Comparison of ENCODE assay signal across 15 mouse cellular contexts in genomic region chr3:90606185-90606584, GRCm38 (mm10). TPM values are rescaled to one million over a fixed set of nuclear protein-coding genes. Genes with fewer than 3 reads are reported as not detected.
DNase-seq lines count a peak whose midpoint lies in the region; ATAC-seq and TF ChIP-seq lines count a peak whose summit lies in the region.
"Had no signal": no experiment of that assay in that cellular context is flagged by ENCODE, and none has a peak within 500 bp of the region (broad histone marks: within the 10 kb centered on the region; RNA-seq: fewer than 3 reads in every experiment).

No protein-coding gene starts in this region.

- H3K9ac ChIP-seq in intestine, embryonic 14.5 days (ENCODE audit: low read length): no peak overlapping the region
- H3K9ac ChIP-seq in intestine, postnatal 0 days (ENCODE audit: low read depth, low read length): no peak overlapping the region
- no peak overlapping the region for H3K9ac ChIP-seq in intestine, embryonic 15.5 days
- H3K9ac ChIP-seq: hindbrain, embryonic 12.5 days; neural tube, embryonic 12.5 days had no signal

- ATAC-seq in intestine, embryonic 14.5 days (replicated peaks; ENCODE audit: low FRiP score, low TSS enrichment, low read depth): no peak
- no peak for ATAC-seq in intestine, postnatal 0 days
- no peak for ATAC-seq in intestine, embryonic 15.5 days
- ATAC-seq in megakaryocyte progenitor cell, adult 5-6 weeks (replicated peaks; ENCODE audit: poor library complexity): no peak
- ATAC-seq: activated CD4-positive, CD25-positive, alpha-beta regulatory T cell, adult 4 months had no signal

- 55% methylated on average over 6 of the region's 6 CpGs for WGBS in intestine, embryonic 14.5 days
- WGBS in intestine, postnatal 0 days: 77% methylated on average over 6 of the region's 6 CpGs
- WGBS in intestine, embryonic 15.5 days: 56% methylated on average over 6 of the region's 6 CpGs

- peaks cover 23% of the 10 kb centered on the region for H3K4me1 ChIP-seq in intestine, embryonic 14.5 days (replicated peaks; ENCODE audit: control insufficient read depth, insufficient read depth, low read length)
- H3K4me1 ChIP-seq in intestine, postnatal 0 days (replicated peaks; ENCODE audit: control insufficient read depth, insufficient read depth, low read length): no peaks in the 10 kb centered on the region
- peaks cover 18% of the 10 kb centered on the region for H3K4me1 ChIP-seq in intestine, embryonic 15.5 days (replicated peaks)

- H3K27me3 ChIP-seq in intestine, embryonic 14.5 days (replicated peaks; ENCODE audit: control insufficient read depth, insufficient read depth, low read length): no peaks in the 10 kb centered on the region
- no peaks in the 10 kb centered on the region for H3K27me3 ChIP-seq in intestine, postnatal 0 days (replicated peaks; ENCODE audit: control insufficient read depth, insufficient read depth, low read length)
- H3K27me3 ChIP-seq in intestine, embryonic 15.5 days (replicated peaks): no peaks in the 10 kb centered on the region
- H3K27me3 ChIP-seq: hindbrain, embryonic 12.5 days; neural tube, embryonic 12.5 days had no signal

- peak overlapping the region; percentile 39 for H3K27ac ChIP-seq in intestine, embryonic 14.5 days (ENCODE audit: low read depth)
- no peak overlapping the region for H3K27ac ChIP-seq in intestine, postnatal 0 days (ENCODE audit: low read depth, low read length)
- peak overlapping the region; percentile 45; the same call in 1 of the 2 replicates for H3K27ac ChIP-seq in intestine, embryonic 15.5 days
- H3K27ac ChIP-seq: hindbrain, embryonic 12.5 days; neural tube, embryonic 12.5 days had no signal

- no peak overlapping the region for H3K4me2 ChIP-seq in intestine, embryonic 14.5 days (ENCODE audit: low read length)
- no peak overlapping the region for H3K4me2 ChIP-seq in intestine, postnatal 0 days (replicated peaks; ENCODE audit: low read depth)
- no peak overlapping the region for H3K4me2 ChIP-seq in intestine, embryonic 15.5 days (replicated peaks)
- H3K4me2 ChIP-seq: hindbrain, embryonic 12.5 days; neural tube, embryonic 12.5 days had no signal

- H3K36me3 ChIP-seq in intestine, embryonic 14.5 days (ENCODE audit: control insufficient read depth, insufficient read depth, low read length): no peaks in the 10 kb centered on the region
- no peaks in the 10 kb centered on the region for H3K36me3 ChIP-seq in intestine, postnatal 0 days (ENCODE audit: control insufficient read depth, insufficient read depth)
- no peaks in the 10 kb centered on the region for H3K36me3 ChIP-seq in intestine, embryonic 15.5 days
- H3K36me3 ChIP-seq: hindbrain, embryonic 12.5 days; neural tube, embryonic 12.5 days had no signal

- DNase-seq in intestine, embryonic 14.5 days (ENCODE audit: low spot score): no peak
- DNase-seq in 3134 (ENCODE audit: extremely low read depth, insufficient read length, low spot score) (peak; percentile 56), adipocyte (ENCODE audit: low spot score) (peak; percentile 63)
- DNase-seq in layer of hippocampus, postnatal 14 days (ENCODE audit: low spot score in 2 of 2): no peak
- DNase-seq in right cerebral cortex, postnatal 25 days: no peak
- DNase-seq: thymus, postnatal 4 days had no signal

- H3K9me3 ChIP-seq in intestine, embryonic 14.5 days (ENCODE audit: control insufficient read depth, low read length): no peaks in the 10 kb centered on the region
- no peaks in the 10 kb centered on the region for H3K9me3 ChIP-seq in intestine, postnatal 0 days (ENCODE audit: control insufficient read depth)
- H3K9me3 ChIP-seq in intestine, embryonic 15.5 days: no peaks in the 10 kb centered on the region
- H3K9me3 ChIP-seq: hindbrain, embryonic 12.5 days; neural tube, embryonic 12.5 days had no signal

- H3K4me3 ChIP-seq in intestine, embryonic 14.5 days (ENCODE audit: low read depth, low read length): no peak overlapping the region
- no peak overlapping the region for H3K4me3 ChIP-seq in intestine, postnatal 0 days (ENCODE audit: low read depth, low read length)
- H3K4me3 ChIP-seq in intestine, embryonic 15.5 days (replicated peaks): no peak overlapping the region
- H3K4me3 ChIP-seq: hindbrain, embryonic 12.5 days; neural tube, embryonic 12.5 days had no signal

- no peak for TF ChIP-seq CTCF in intestine, postnatal 0 days (IDR thresholded peaks at IDR 0.05; ENCODE audit: low read depth)

RNA-seq across cellular contexts. Expression of gene S100a5, which starts 2.1 kb away (rescaled TPM):
- polyA plus RNA-seq in intestine, embryonic 14.5 days (2014; fragmentation: Nextera tagmentation; extraction: Ambion mirVana): 5.1 and 8.6 TPM in 2 replicates
- polyA plus RNA-seq in intestine, postnatal 0 days (2015; fragmentation: Nextera tagmentation; extraction: Ambion mirVana): 4.1 and 5.6 TPM in 2 replicates
- polyA plus RNA-seq in intestine, embryonic 15.5 days (2015; fragmentation: Nextera tagmentation; extraction: Ambion mirVana): 15.0 and 15.7 TPM in 2 replicates
- not detected in 2 replicates for total RNA-seq in megakaryocyte progenitor cell, adult 5-6 weeks (2015)
- total RNA-seq in megakaryocyte progenitor cell, adult 5-6 weeks (2017): not detected in 2 replicates
- total RNA-seq in layer of hippocampus, postnatal 14 days (2021): not detected
- polyA plus RNA-seq: activated CD4-positive, CD25-positive, alpha-beta regulatory T cell, adult 4 months; hindbrain, embryonic 12.5 days; macrophage; neural tube, embryonic 12.5 days; small intestine, adult 2 months had no signal

RNA-seq across cellular contexts. Expression of gene S100a4, which starts 2.6 kb away (rescaled TPM):
- polyA plus RNA-seq in intestine, embryonic 14.5 days (2014; fragmentation: Nextera tagmentation; extraction: Ambion mirVana): 4.1 and 5.3 TPM in 2 replicates
- polyA plus RNA-seq in intestine, postnatal 0 days (2015; fragmentation: Nextera tagmentation; extraction: Ambion mirVana): 8.6 and 8.7 TPM in 2 replicates
- polyA plus RNA-seq in intestine, embryonic 15.5 days (2015; fragmentation: Nextera tagmentation; extraction: Ambion mirVana): 4.4 and 8.2 TPM in 2 replicates
- 31.5 and 39.6 TPM in 2 replicates for total RNA-seq in megakaryocyte progenitor cell, adult 5-6 weeks (2015)
- 19.4 and 53.6 TPM in 2 replicates for total RNA-seq in megakaryocyte progenitor cell, adult 5-6 weeks (2017)
- total RNA-seq in layer of hippocampus, postnatal 14 days (2021): 1 to 10 TPM; 7.3 to 9.1 TPM

RNA-seq across cellular contexts. Expression of gene Gm42674, which starts 4.5 kb away (rescaled TPM):
- polyA plus RNA-seq in intestine, embryonic 14.5 days (2014; fragmentation: Nextera tagmentation; extraction: Ambion mirVana): not detected in 2 replicates
- not detected in 2 replicates for polyA plus RNA-seq in intestine, postnatal 0 days (2015; fragmentation: Nextera tagmentation; extraction: Ambion mirVana)
- not detected in 2 replicates for polyA plus RNA-seq in intestine, embryonic 15.5 days (2015; fragmentation: Nextera tagmentation; extraction: Ambion mirVana)
- not detected in 2 replicates for total RNA-seq in megakaryocyte progenitor cell, adult 5-6 weeks (2015)
- total RNA-seq in megakaryocyte progenitor cell, adult 5-6 weeks (2017): not detected in 2 replicates
- total RNA-seq in layer of hippocampus, postnatal 14 days (2021): not detected
- total RNA-seq: left cerebral cortex, adult 8-10 months had no signal
- polyA plus RNA-seq: activated CD4-positive, CD25-positive, alpha-beta regulatory T cell, adult 4 months; hindbrain, embryonic 12.5 days; macrophage; neural tube, embryonic 12.5 days; small intestine, adult 2 months had no signal

RNA-seq across cellular contexts. Expression of gene S100a6, which starts 6.5 kb away (rescaled TPM):
- 359 and 401 TPM in 2 replicates for polyA plus RNA-seq in intestine, embryonic 14.5 days (2014; fragmentation: Nextera tagmentation; extraction: Ambion mirVana)
- 374 and 424 TPM in 2 replicates for polyA plus RNA-seq in intestine, postnatal 0 days (2015; fragmentation: Nextera tagmentation; extraction: Ambion mirVana)
- 412 and 430 TPM in 2 replicates for polyA plus RNA-seq in intestine, embryonic 15.5 days (2015; fragmentation: Nextera tagmentation; extraction: Ambion mirVana)
- total RNA-seq in megakaryocyte progenitor cell, adult 5-6 weeks (2015): 31.2 and 57.3 TPM in 2 replicates
- 10.7 and 21.3 TPM in 2 replicates for total RNA-seq in megakaryocyte progenitor cell, adult 5-6 weeks (2017)
- total RNA-seq in layer of hippocampus, postnatal 14 days (2021): 10 to 100 TPM; 26.3 to 30.1 TPM

RNA-seq across cellular contexts. Expression of gene S100a2, which starts 16.1 kb away (rescaled TPM):
- not detected in 2 replicates for polyA plus RNA-seq in intestine, embryonic 14.5 days (2014; fragmentation: Nextera tagmentation; extraction: Ambion mirVana)
- not detected in 2 replicates for polyA plus RNA-seq in intestine, postnatal 0 days (2015; fragmentation: Nextera tagmentation; extraction: Ambion mirVana)
- polyA plus RNA-seq in intestine, embryonic 15.5 days (2015; fragmentation: Nextera tagmentation; extraction: Ambion mirVana): not detected in 2 replicates
- not detected in 2 replicates for total RNA-seq in megakaryocyte progenitor cell, adult 5-6 weeks (2015)
- total RNA-seq in megakaryocyte progenitor cell, adult 5-6 weeks (2017): not detected in 2 replicates
- not detected for total RNA-seq in layer of hippocampus, postnatal 14 days (2021)
- total RNA-seq: left cerebral cortex, adult 8-10 months had no signal
- polyA plus RNA-seq: activated CD4-positive, CD25-positive, alpha-beta regulatory T cell, adult 4 months; hindbrain, embryonic 12.5 days; macrophage; neural tube, embryonic 12.5 days; small intestine, adult 2 months had no signal

Comparison
In these comparisons a context has a peak if more than half of its experiments do, and no peak if none do; other contexts are left out.
1. DNase-seq: peak in 3134 (single experiment) and adipocyte (single experiment); none in intestine, embryonic 14.5 days (single experiment), layer of hippocampus, postnatal 14 days (0 of 2) and right cerebral cortex, postnatal 25 days (single experiment).